Mouse (Mus musculus): Measurements from ENCODE around the gene Spg7. TPM values are rescaled to one million over a fixed set of nuclear protein-coding genes. Genes with fewer than 3 reads are reported as not detected.

Gene Spg7
- polyA plus RNA-seq, 1 experiment from 2014 or later = 37.5 TPM

- Histone ChIP-seq H3K36me3 (replicated peaks; ENCODE audit: control insufficient read depth, insufficient read depth, low read depth, low read length) (no peaks in the 10 kb centered on the region), H3K27ac (replicated peaks; ENCODE audit: low read depth, low read length) (no peak overlapping the region), H3K27me3 (ENCODE audit: control insufficient read depth, insufficient read depth, low read length) (no peaks in the 10 kb centered on the region), H3K4me2 (ENCODE audit: low read depth, low read length) (no peak overlapping the region), H3K9ac (replicated peaks; ENCODE audit: low read length) (no peak overlapping the region), H3K4me1 (ENCODE audit: control insufficient read depth, insufficient read depth, low read length) (no peaks in the 10 kb centered on the region), H3K4me3 (ENCODE audit: low read depth, low read length) (no peak overlapping the region), H3K9me3 (replicated peaks; ENCODE audit: control insufficient read depth, low read length) (no peaks in the 10 kb centered on the region)
- no peak for DNase-seq (ENCODE audit: low spot score)
- no peak for ATAC-seq (replicated peaks; ENCODE audit: insufficient number of reproducible peaks, low FRiP score, low TSS enrichment, low read depth)
- 89% methylated on average over 6 of the region's 6 CpGs for WGBS
Measured at GRCm38 (mm10) chr8:123034171-123034570, 28.6 kb upstream of the Spg7 start.

DNA sequence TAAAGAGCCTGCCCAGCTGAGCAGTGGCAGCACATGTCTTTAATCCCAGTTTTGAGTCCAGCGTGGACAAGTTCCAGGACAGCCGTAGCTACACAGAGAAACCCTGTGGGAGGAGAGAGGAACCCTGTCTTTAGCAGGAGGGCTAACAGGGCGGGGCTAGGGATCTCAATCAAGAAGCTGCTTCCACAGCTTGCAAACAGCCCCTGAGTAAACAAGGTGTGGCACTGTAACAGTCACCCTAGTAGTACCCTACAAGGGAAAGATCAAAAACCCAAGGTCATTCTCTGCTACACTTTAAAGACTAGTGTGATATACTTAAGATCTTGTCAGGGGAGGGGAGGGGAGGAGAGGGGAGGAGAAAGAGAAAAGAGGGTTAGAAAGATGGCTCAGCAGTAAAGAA lies 25.8 kb upstream of the Spg7 start:
- Histone ChIP-seq H3K4me2 (ENCODE audit: low read depth, low read length) (no peak overlapping the region), H3K9me3 (replicated peaks; ENCODE audit: control insufficient read depth, low read length) (no peaks in the 10 kb centered on the region), H3K4me3 (ENCODE audit: low read depth, low read length) (no peak overlapping the region), H3K36me3 (replicated peaks; ENCODE audit: control insufficient read depth, insufficient read depth, low read depth, low read length) (no peaks in the 10 kb centered on the region), H3K9ac (replicated peaks; ENCODE audit: low read length) (no peak overlapping the region), H3K27me3 (ENCODE audit: control insufficient read depth, insufficient read depth, low read length) (no peaks in the 10 kb centered on the region), H3K27ac (replicated peaks; ENCODE audit: low read depth, low read length) (no peak overlapping the region), H3K4me1 (ENCODE audit: control insufficient read depth, insufficient read depth, low read length) (peaks cover 3% of the 10 kb centered on the region; the same call in 1 of the 2 replicates)
- ATAC-seq (replicated peaks; ENCODE audit: insufficient number of reproducible peaks, low FRiP score, low TSS enrichment, low read depth) (no peak), DNase-seq (ENCODE audit: low spot score) (no peak)
- WGBS = 81% methylated on average over 3 of the region's 3 CpGs

GRCm38 (mm10) chr8:123037487-123037886 lies 25.3 kb upstream of the Spg7 start:
- Histone ChIP-seq H3K27ac (replicated peaks; ENCODE audit: low read depth, low read length) (no peak overlapping the region), H3K36me3 (replicated peaks; ENCODE audit: control insufficient read depth, insufficient read depth, low read depth, low read length) (no peaks in the 10 kb centered on the region), H3K9me3 (replicated peaks; ENCODE audit: control insufficient read depth, low read length) (no peaks in the 10 kb centered on the region), H3K4me2 (ENCODE audit: low read depth, low read length) (no peak overlapping the region), H3K4me3 (ENCODE audit: low read depth, low read length) (no peak overlapping the region), H3K9ac (replicated peaks; ENCODE audit: low read length) (no peak overlapping the region), H3K27me3 (ENCODE audit: control insufficient read depth, insufficient read depth, low read length) (no peaks in the 10 kb centered on the region), H3K4me1 (ENCODE audit: control insufficient read depth, insufficient read depth, low read length) (peaks cover 3% of the 10 kb centered on the region; the same call in 1 of the 2 replicates)
- ATAC-seq (replicated peaks; ENCODE audit: insufficient number of reproducible peaks, low FRiP score, low TSS enrichment, low read depth) (no peak), DNase-seq (ENCODE audit: low spot score) (no peak)
- WGBS = 86% methylated on average over 11 of the region's 11 CpGs

DNA sequence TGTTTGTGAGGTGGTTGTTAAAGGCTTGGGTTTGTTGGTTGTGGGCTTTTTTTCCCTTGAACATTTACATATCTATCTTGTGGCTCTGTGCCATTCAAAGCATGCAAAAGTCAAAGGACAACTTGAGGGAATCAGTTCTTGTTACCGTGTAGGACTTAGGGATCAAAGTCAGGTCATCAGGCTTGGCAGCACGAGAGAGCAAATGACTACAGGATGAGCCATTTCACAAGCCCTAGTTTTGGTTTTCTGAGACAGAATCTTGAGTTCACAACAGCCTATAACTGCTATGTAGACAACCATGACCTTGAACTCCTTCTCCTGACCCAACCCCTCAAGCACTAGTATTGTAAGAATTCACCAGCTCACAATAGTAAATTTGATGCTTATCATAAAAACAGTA lies 24.4 kb upstream of the Spg7 start:
- 71% methylated on average over 2 of the region's 2 CpGs for WGBS
- Histone ChIP-seq H3K27ac (replicated peaks; ENCODE audit: low read depth, low read length) (no peak overlapping the region), H3K27me3 (ENCODE audit: control insufficient read depth, insufficient read depth, low read length) (no peaks in the 10 kb centered on the region), H3K36me3 (replicated peaks; ENCODE audit: control insufficient read depth, insufficient read depth, low read depth, low read length) (no peaks in the 10 kb centered on the region), H3K4me2 (ENCODE audit: low read depth, low read length) (no peak overlapping the region), H3K4me3 (ENCODE audit: low read depth, low read length) (no peak overlapping the region), H3K9ac (replicated peaks; ENCODE audit: low read length) (no peak overlapping the region), H3K4me1 (ENCODE audit: control insufficient read depth, insufficient read depth, low read length) (peaks cover 3% of the 10 kb centered on the region; the same call in 1 of the 2 replicates), H3K9me3 (replicated peaks; ENCODE audit: control insufficient read depth, low read length) (no peaks in the 10 kb centered on the region)
- ATAC-seq (replicated peaks; ENCODE audit: insufficient number of reproducible peaks, low FRiP score, low TSS enrichment, low read depth) (no peak), DNase-seq (ENCODE audit: low spot score) (no peak)

DNA sequence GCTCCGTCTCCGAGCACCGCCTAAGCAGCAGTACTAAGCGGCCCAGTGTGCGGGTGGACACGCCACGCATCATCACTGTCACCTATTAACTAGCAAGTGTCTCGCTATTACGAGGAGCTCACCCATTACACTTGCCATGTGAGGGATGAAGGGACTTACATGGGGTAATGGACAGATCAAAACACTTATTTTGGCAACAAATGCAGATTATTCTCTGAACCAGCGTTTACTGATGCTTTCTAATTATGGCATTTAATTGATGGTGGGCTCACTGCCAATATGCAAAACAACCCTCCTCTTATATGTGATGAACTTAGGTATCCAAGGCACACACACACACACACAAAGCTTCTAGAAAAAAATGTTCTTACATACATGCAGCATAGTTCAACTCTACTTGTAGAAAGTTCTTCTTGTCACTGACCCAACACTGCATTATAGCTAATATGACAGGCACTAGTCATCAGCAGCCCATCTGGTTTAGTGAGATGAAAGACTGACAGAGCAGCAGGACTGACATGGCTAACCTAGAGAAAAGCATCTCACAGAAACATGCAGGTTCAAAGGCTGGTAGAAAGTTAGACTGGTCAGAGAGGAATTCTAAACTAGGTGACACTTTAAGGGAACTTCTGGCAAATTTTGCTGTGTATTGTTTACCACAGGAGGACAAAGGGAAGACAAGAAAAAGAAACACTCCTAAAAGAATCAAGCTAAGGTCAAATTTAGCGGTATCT lies 23.2 kb upstream of the Spg7 start:
- Histone ChIP-seq H3K4me3 (ENCODE audit: low read depth, low read length) (no peak overlapping the region), H3K36me3 (replicated peaks; ENCODE audit: control insufficient read depth, insufficient read depth, low read depth, low read length) (no peaks in the 10 kb centered on the region), H3K4me1 (ENCODE audit: control insufficient read depth, insufficient read depth, low read length) (peaks cover 3% of the 10 kb centered on the region; the same call in 1 of the 2 replicates), H3K27me3 (ENCODE audit: control insufficient read depth, insufficient read depth, low read length) (no peaks in the 10 kb centered on the region), H3K9me3 (replicated peaks; ENCODE audit: control insufficient read depth, low read length) (no peaks in the 10 kb centered on the region), H3K27ac (replicated peaks; ENCODE audit: low read depth, low read length) (no peak overlapping the region), H3K4me2 (ENCODE audit: low read depth, low read length) (peak overlapping the region; percentile 37; the same call in 1 of the 2 replicates), H3K9ac (replicated peaks; ENCODE audit: low read length) (no peak overlapping the region)
- 80% methylated on average over 11 of the region's 11 CpGs for WGBS
- ATAC-seq (replicated peaks; ENCODE audit: insufficient number of reproducible peaks, low FRiP score, low TSS enrichment, low read depth) (no peak), DNase-seq (ENCODE audit: low spot score) (no peak)

DNA sequence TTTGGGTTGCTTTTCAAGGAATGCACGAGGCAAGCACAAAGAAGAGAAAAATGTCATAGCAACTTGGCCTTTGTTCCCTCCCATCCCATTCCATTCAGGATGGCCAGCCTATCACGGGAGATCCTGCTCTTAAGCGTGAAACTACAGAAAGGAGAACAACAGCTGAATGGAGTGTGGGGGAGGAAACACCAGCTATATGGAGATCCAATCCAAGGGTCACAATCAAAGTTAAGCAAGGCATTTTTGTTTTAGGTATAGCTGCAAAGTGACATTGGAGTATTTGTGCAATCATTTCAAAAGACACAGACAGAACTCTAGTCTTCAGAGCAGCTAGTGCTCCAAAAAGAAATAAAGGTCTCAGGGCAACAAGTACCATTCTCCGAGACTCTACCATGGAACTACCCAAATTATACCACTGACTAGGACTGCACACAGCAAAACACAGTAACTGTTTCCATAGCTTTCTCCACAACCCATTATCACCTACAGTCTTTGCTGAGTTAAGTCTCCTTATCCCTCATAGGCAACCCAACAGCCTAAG lies 22.6 kb upstream of the Spg7 start:
- ATAC-seq (replicated peaks; ENCODE audit: insufficient number of reproducible peaks, low FRiP score, low TSS enrichment, low read depth) = no peak
- H3K36me3 ChIP-seq (replicated peaks; ENCODE audit: control insufficient read depth, insufficient read depth, low read depth, low read length) = no peaks in the 10 kb centered on the region
- H3K27ac ChIP-seq (replicated peaks; ENCODE audit: low read depth, low read length) = no peak overlapping the region
- H3K27me3 ChIP-seq (ENCODE audit: control insufficient read depth, insufficient read depth, low read length) = no peaks in the 10 kb centered on the region
- H3K9me3 ChIP-seq (replicated peaks; ENCODE audit: control insufficient read depth, low read length) = no peaks in the 10 kb centered on the region
- peaks cover 3% of the 10 kb centered on the region; the same call in 1 of the 2 replicates for H3K4me1 ChIP-seq (ENCODE audit: control insufficient read depth, insufficient read depth, low read length)
- peak overlapping the region; percentile 37 for H3K4me2 ChIP-seq (ENCODE audit: low read depth, low read length)
- peak overlapping the region; percentile 100 for H3K4me3 ChIP-seq (ENCODE audit: low read depth, low read length)
- 16% methylated on average over 4 of the region's 4 CpGs for whole genome bisulfite sequencing
- peak; percentile 43 for DNase-seq (ENCODE audit: low spot score)
- H3K9ac ChIP-seq (replicated peaks; ENCODE audit: low read length) = peak overlapping the region; percentile 99; the same call in 1 of the 2 replicates

DNA sequence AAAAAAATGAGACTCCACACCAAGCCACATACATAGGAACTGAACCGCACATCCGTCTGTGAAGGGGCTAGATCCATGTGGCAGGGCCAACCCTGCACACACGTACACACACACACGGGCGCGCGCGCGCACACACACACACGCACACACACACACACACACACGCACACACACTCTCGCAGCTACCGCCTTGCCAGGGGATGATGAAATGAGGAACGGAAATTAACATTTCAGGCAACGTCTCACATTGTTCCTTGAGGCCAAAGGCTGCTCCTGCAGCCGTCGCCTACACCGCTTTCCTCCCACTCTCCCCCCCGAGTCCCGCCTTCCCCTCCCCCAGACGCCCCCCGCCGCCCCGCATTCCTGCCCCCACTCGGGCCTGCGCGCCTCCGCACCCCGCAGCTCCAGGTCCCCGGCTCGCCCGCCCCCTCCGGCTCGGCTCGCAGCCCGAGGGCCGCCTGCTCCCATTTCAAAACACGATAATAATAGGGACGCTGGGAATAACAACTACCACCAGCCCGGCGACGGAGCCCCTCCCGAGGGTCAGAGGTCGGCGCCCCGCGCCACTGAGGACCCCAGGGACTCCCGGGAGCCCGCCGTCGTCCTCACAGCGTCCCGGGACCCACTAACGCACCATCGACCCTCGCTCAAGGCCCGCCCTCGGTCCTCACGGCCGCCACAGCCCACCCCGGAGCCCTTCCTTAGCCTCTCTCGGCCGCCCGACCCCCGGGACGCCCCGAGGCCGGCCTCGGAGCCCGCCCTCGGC lies 21.6 kb upstream of the Spg7 start:
- peak overlapping the region; percentile 99 for H3K9ac ChIP-seq (replicated peaks; ENCODE audit: low read length)
- H3K27ac ChIP-seq (replicated peaks; ENCODE audit: low read depth, low read length) = peak overlapping the region; percentile 95
- H3K27me3 ChIP-seq (ENCODE audit: control insufficient read depth, insufficient read depth, low read length) = no peaks in the 10 kb centered on the region
- no peaks in the 10 kb centered on the region for H3K36me3 ChIP-seq (replicated peaks; ENCODE audit: control insufficient read depth, insufficient read depth, low read depth, low read length)
- peaks cover 3% of the 10 kb centered on the region; the same call in 1 of the 2 replicates for H3K4me1 ChIP-seq (ENCODE audit: control insufficient read depth, insufficient read depth, low read length)
- no peaks in the 10 kb centered on the region for H3K9me3 ChIP-seq (replicated peaks; ENCODE audit: control insufficient read depth, low read length)
- peak overlapping the region; percentile 100 for H3K4me3 ChIP-seq (ENCODE audit: low read depth, low read length)
- peak overlapping the region; percentile 37 for H3K4me2 ChIP-seq (ENCODE audit: low read depth, low read length)
- WGBS = under 1% methylated on average over 51 of the region's 71 CpGs
- DNase-seq (ENCODE audit: low spot score) (peak; percentile 62), ATAC-seq (replicated peaks; ENCODE audit: insufficient number of reproducible peaks, low FRiP score, low TSS enrichment, low read depth) (no peak)

- Histone ChIP-seq H3K4me2 (ENCODE audit: low read depth, low read length) (peak overlapping the region; percentile 37), H3K4me3 (ENCODE audit: low read depth, low read length) (peak overlapping the region; percentile 100), H3K27me3 (ENCODE audit: control insufficient read depth, insufficient read depth, low read length) (no peaks in the 10 kb centered on the region), H3K36me3 (replicated peaks; ENCODE audit: control insufficient read depth, insufficient read depth, low read depth, low read length) (no peaks in the 10 kb centered on the region), H3K27ac (replicated peaks; ENCODE audit: low read depth, low read length) (peak overlapping the region; percentile 95), H3K4me1 (ENCODE audit: control insufficient read depth, insufficient read depth, low read length) (peaks cover 3% of the 10 kb centered on the region; the same call in 1 of the 2 replicates), H3K9me3 (replicated peaks; ENCODE audit: control insufficient read depth, low read length) (no peaks in the 10 kb centered on the region), H3K9ac (replicated peaks; ENCODE audit: low read length) (peak overlapping the region; percentile 99)
- WGBS = 0% methylated on average over 21 of the region's 60 CpGs
- ATAC-seq (replicated peaks; ENCODE audit: insufficient number of reproducible peaks, low FRiP score, low TSS enrichment, low read depth) (no peak), DNase-seq (ENCODE audit: low spot score) (no peak)
Measured at GRCm38 (mm10) chr8:123041774-123042105, 21.0 kb upstream of the Spg7 start.

All from embryonic facial prominence, embryonic 11.5 days (tissue).